Comparison of ENCODE assay signal across 30 mouse cellular contexts in the genomic region with DNA sequence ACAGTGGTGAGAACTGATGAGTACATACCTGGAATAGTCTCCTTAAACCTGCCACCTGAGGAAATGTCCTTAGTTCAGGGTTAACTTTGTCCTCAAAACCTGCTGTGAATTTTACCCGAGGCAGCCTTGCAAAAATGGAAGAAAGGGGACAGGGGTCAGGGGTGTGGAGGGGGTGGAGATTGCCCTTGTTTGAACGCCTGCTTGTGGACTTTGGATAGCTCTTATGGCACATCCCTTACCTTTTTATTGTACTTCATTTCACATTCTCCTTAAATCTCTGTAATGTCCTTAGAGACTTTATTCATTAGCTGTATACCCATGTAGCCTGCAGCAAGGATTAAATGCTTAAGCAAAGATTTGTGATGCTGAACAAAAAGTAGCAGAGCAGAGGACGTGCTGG.
"Had no signal": no experiment of that assay in that cellular context is flagged by ENCODE, and none has a peak within 500 bp of the region (broad histone marks: within the 10 kb centered on the region; RNA-seq: fewer than 3 reads in every experiment).

No protein-coding gene starts in this region.

- H3K9me3 ChIP-seq: limb, embryonic 10.5 days; limb, embryonic 12.5 days; limb, embryonic 13.5 days; limb, embryonic 15.5 days; liver, embryonic 12.5 days; liver, embryonic 13.5 days; liver, embryonic 15.5 days; lung, embryonic 15.5 days; megakaryocyte, embryonic 14.5 days; midbrain, embryonic 10.5 days; midbrain, embryonic 12.5 days; midbrain, embryonic 15.5 days; neural tube, embryonic 12.5 days had no signal

- ATAC-seq: liver, embryonic 12.5 days; liver, postnatal 0 days; lung, postnatal 0 days; midbrain, embryonic 15.5 days; midbrain, embryonic 16.5 days had no signal

- H3K4me2 ChIP-seq: limb, embryonic 12.5 days; limb, embryonic 13.5 days; limb, embryonic 15.5 days; liver, embryonic 11.5 days; liver, embryonic 12.5 days; liver, embryonic 13.5 days; liver, embryonic 15.5 days; lung, embryonic 14.5 days; lung, embryonic 15.5 days; midbrain, embryonic 11.5 days; midbrain, embryonic 12.5 days; midbrain, embryonic 15.5 days; neural tube, embryonic 12.5 days had no signal

- H3K4me1 ChIP-seq: limb, embryonic 10.5 days; limb, embryonic 12.5 days; limb, embryonic 13.5 days; limb, embryonic 15.5 days; liver, embryonic 12.5 days; liver, embryonic 13.5 days; liver, embryonic 15.5 days; lung, embryonic 15.5 days; midbrain, embryonic 10.5 days; midbrain, embryonic 12.5 days; midbrain, embryonic 15.5 days; neural tube, embryonic 12.5 days had no signal

- H3K36me3 ChIP-seq: limb, embryonic 10.5 days; limb, embryonic 12.5 days; limb, embryonic 13.5 days; limb, embryonic 15.5 days; liver, embryonic 12.5 days; liver, embryonic 13.5 days; liver, embryonic 15.5 days; lung, embryonic 15.5 days; midbrain, embryonic 10.5 days; midbrain, embryonic 12.5 days; midbrain, embryonic 15.5 days; neural tube, embryonic 12.5 days had no signal

- DNase-seq: left cerebral cortex, postnatal 4 days; liver; liver, embryonic 13.5 days; liver, postnatal 0 days; lung, adult 18-20 months; lung, adult 2 months; lung, embryonic 14.5 days; lung, postnatal 10 days; lung, postnatal 14 days; lung, postnatal 36 days; lung, postnatal 4 days had no signal

- H3K4me3 ChIP-seq: limb, embryonic 10.5 days; limb, embryonic 12.5 days; limb, embryonic 13.5 days; limb, embryonic 15.5 days; liver, embryonic 12.5 days; liver, embryonic 13.5 days; liver, embryonic 15.5 days; lung, embryonic 15.5 days; megakaryocyte, embryonic 14.5 days; midbrain, embryonic 10.5 days; midbrain, embryonic 12.5 days; midbrain, embryonic 15.5 days; myocyte; neural tube, embryonic 12.5 days had no signal

- H3K27me3 ChIP-seq: limb, embryonic 12.5 days; limb, embryonic 13.5 days; limb, embryonic 15.5 days; liver, embryonic 12.5 days; liver, embryonic 13.5 days; liver, embryonic 15.5 days; lung, embryonic 15.5 days; megakaryocyte, embryonic 14.5 days; midbrain, embryonic 12.5 days; midbrain, embryonic 15.5 days; neural tube, embryonic 12.5 days had no signal

- H3K27ac ChIP-seq: limb, embryonic 10.5 days; limb, embryonic 12.5 days; limb, embryonic 13.5 days; limb, embryonic 15.5 days; liver, embryonic 12.5 days; liver, embryonic 13.5 days; liver, embryonic 14.5 days; liver, embryonic 15.5 days; lung, embryonic 15.5 days; macrophage; midbrain, embryonic 10.5 days; midbrain, embryonic 12.5 days; midbrain, embryonic 15.5 days; neural tube, embryonic 12.5 days had no signal

- H3K9ac ChIP-seq: limb, embryonic 12.5 days; limb, embryonic 13.5 days; limb, embryonic 15.5 days; liver, embryonic 12.5 days; liver, embryonic 13.5 days; liver, embryonic 14.5 days; liver, embryonic 15.5 days; liver, postnatal 0 days; lung, embryonic 14.5 days; lung, embryonic 15.5 days; midbrain, embryonic 12.5 days; midbrain, embryonic 15.5 days; neural tube, embryonic 12.5 days had no signal
